Mouse (Mus musculus) stomach, embryonic 15.5 days (tissue): ENCODE measurements around the gene Ugt1a8. TPM values are rescaled to one million over a fixed set of nuclear protein-coding genes. Genes with fewer than 3 reads are reported as not detected.
"Not testable (repeated sequence)": the region's sequence is repeated elsewhere in the genome, so short reads cannot be mapped to it uniquely, and the experiment has no call there.

Experiments
- ATAC-seq: fragments of 200-750 bp; cut with Nextera tagmentation; 2 replicates; pipeline ENCODE4 v1.8.0; 2017; ENCODE audit warnings: low read depth, moderate number of reproducible peaks, moderate TSS enrichment; ENCODE audit not compliant: insufficient read depth, low FRiP score
- H3K27ac ChIP-seq: fragments of 300-500 bp; sonication (generic); 2 replicates; pipeline ENCODE4 v1.5.1; 2015; ENCODE audit warnings: mild to moderate bottlenecking, inconsistent platforms
- H3K27me3 ChIP-seq: fragments of 300-500 bp; sonication (generic); replicated peaks from 2 replicates; pipeline ENCODE4 v1.6.1; 2015; ENCODE audit warnings: inconsistent platforms
- H3K36me3 ChIP-seq: fragments of 300-500 bp; sonication (generic); 2 replicates; pipeline ENCODE4 v1.6.1; 2015; ENCODE audit warnings: inconsistent platforms
- H3K4me1 ChIP-seq: fragments of 300-500 bp; sonication (generic); 2 replicates; pipeline ENCODE4 v1.6.1; 2015; ENCODE audit warnings: inconsistent platforms
- H3K4me2 ChIP-seq: fragments of 300-500 bp; sonication (generic); 2 replicates; pipeline ENCODE4 v1.6.1; 2015; ENCODE audit warnings: mild to moderate bottlenecking, inconsistent platforms
- H3K4me3 ChIP-seq: fragments of 300-500 bp; sonication (generic); replicated peaks from 2 replicates; pipeline ENCODE4 v1.5.1; 2015; ENCODE audit warnings: inconsistent platforms
- H3K9ac ChIP-seq: fragments of 300-500 bp; sonication (generic); 2 replicates; pipeline ENCODE4 v1.6.1; 2015; ENCODE audit warnings: inconsistent platforms
- H3K9me3 ChIP-seq: fragments of 300-500 bp; sonication (generic); 2 replicates; pipeline ENCODE4 v1.6.1; 2016; ENCODE audit warnings: inconsistent platforms
- WGBS: fragments of 180-500 bp; shearing (Covaris S2); methylation state at CpG from one replicate; pipeline ENCODE4 v1.1.7; 2015; 5-methylcytosine and 5-hydroxymethylcytosine counted together
- polyA plus RNA-seq: library from polyadenylated mRNA; unstranded; fragments of >200 nt; fragmentation: Nextera tagmentation; extraction: Ambion mirVana; gene quantifications from 2 replicates; pipeline ENCODE4 v1.2.1, GENCODE M21; 2015

Gene Ugt1a8
- polyA plus RNA-seq, 1 experiment from 2014 or later: not detected

DNA sequence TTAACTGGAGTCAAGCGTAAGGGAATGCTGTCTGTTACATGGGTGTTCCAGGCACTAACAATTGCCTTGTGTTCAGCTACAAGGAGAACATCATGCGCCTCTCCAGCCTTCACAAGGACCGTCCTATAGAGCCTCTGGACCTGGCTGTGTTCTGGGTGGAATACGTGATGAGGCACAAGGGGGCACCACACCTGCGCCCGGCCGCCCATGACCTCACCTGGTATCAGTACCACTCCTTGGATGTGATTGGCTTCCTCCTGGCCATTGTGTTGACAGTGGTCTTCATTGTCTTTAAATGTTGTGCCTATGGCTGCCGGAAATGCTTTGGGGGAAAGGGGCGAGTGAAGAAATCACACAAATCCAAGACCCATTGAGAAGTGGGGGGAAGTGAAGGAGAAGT is 130.4 kb downstream of the Ugt1a8 start:
- no peak for ATAC-seq

DNA sequence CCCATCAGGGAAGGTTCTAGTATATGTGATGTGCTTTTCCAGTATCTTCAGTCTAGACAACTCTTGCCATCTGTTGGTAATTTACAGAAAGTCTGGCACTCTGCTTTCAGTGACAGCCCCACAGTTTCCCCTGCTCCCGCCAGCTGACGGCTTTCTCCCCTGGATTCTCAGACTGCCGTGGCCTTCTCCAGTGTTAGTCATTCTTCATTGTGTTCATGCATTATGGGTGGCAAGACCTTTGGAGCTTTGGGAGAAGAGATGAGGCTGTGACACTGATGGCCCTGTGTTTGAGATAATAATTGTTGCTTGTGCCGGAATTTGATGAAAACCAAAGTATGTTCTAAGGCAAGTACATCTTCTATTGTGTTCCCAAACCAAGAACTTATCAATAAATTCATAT is 131.0 kb downstream of the Ugt1a8 start:
- 50% methylated on average over 4 of the region's 4 CpGs for WGBS
- H3K4me1 ChIP-seq: no peaks in the 10 kb centered on the region
- H3K9ac ChIP-seq: no peak overlapping the region
- no peak overlapping the region for H3K4me2 ChIP-seq
- no peak for ATAC-seq
- no peak overlapping the region for H3K4me3 ChIP-seq
- H3K27ac ChIP-seq: no peak overlapping the region
- H3K27me3 ChIP-seq: no peaks in the 10 kb centered on the region
- no peaks in the 10 kb centered on the region for H3K36me3 ChIP-seq
- peaks cover 12% of the 10 kb centered on the region for H3K9me3 ChIP-seq

More for the DNA sequence above, 130.4 kb downstream of the Ugt1a8 start:
- H3K9ac ChIP-seq: no peak overlapping the region
- WGBS: 74% methylated on average over 9 of the region's 9 CpGs
- no peak overlapping the region for H3K4me2 ChIP-seq
- no peaks in the 10 kb centered on the region for H3K4me1 ChIP-seq
- no peaks in the 10 kb centered on the region for H3K27me3 ChIP-seq
- H3K9me3 ChIP-seq: peaks cover 16% of the 10 kb centered on the region
- no peak overlapping the region for H3K4me3 ChIP-seq
- no peaks in the 10 kb centered on the region for H3K36me3 ChIP-seq
- H3K27ac ChIP-seq: no peak overlapping the region

- Histone ChIP-seq H3K4me3 (no peak overlapping the region), H3K27me3 (no peaks in the 10 kb centered on the region), H3K4me1 (no peaks in the 10 kb centered on the region), H3K27ac (no peak overlapping the region), H3K4me2 (no peak overlapping the region), H3K9ac (no peak overlapping the region), H3K36me3 (no peaks in the 10 kb centered on the region), H3K9me3 (peaks cover 12% of the 10 kb centered on the region)
- 15% methylated on average over 1 of the region's 1 CpGs for WGBS
- ATAC-seq: no peak
These were observed 131.4 kb downstream of the Ugt1a8 start for GRCm38 (mm10) chr1:88219054-88219453.

GRCm38 (mm10) chr1:88220336-88220735 is 132.7 kb downstream of the Ugt1a8 start:
- Histone ChIP-seq H3K4me2 (no peak overlapping the region), H3K9me3 (peaks cover 12% of the 10 kb centered on the region), H3K36me3 (no peaks in the 10 kb centered on the region), H3K4me3 (no peak overlapping the region), H3K27ac (no peak overlapping the region), H3K27me3 (no peaks in the 10 kb centered on the region), H3K9ac (no peak overlapping the region), H3K4me1 (no peaks in the 10 kb centered on the region)
- ATAC-seq: no peak

GRCm38 (mm10) chr1:88222216-88222615 is 134.6 kb downstream of the Ugt1a8 start:
- no peak for ATAC-seq
- Histone ChIP-seq H3K27ac (no peak overlapping the region), H3K4me1 (no peaks in the 10 kb centered on the region), H3K4me3 (no peak overlapping the region), H3K4me2 (no peak overlapping the region), H3K36me3 (no peaks in the 10 kb centered on the region), H3K9me3 (peaks cover 13% of the 10 kb centered on the region; the same call in 1 of the 2 replicates), H3K27me3 (no peaks in the 10 kb centered on the region), H3K9ac (no peak overlapping the region)
- WGBS: 46% methylated on average over 2 of the region's 2 CpGs

DNA sequence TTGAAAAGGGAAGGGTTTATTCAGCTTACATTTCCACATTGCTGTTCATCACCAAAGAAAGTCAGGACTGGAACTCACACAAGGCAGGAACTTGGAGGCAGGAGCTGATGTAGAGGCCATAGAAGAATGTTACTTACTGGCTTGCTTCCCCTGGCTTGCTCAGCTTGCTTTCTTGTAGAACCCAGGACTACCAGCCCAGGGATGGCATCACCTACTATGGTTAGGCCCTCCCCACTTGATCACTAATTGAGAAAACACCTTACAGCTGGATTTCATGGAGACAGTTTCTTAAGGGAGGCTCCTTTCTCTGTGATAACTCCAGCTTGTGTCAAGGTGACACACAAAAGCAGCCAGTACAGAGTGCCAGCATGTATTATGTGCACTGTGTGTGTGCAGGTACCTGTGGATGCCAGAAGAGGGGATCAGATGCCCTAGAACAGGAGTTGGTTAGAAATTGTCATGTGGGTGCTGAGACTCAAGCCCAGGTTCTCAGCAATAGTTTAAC is 135.4 kb downstream of the Ugt1a8 start:
- ATAC-seq: not testable (repeated sequence)

GRCm38 (mm10) chr1:88223591-88223990 is 136.0 kb downstream of the Ugt1a8 start:
- WGBS: 46% methylated on average over 1 of the region's 1 CpGs
- Histone ChIP-seq H3K4me2 (no peak overlapping the region), H3K27ac (no peak overlapping the region), H3K27me3 (no peaks in the 10 kb centered on the region), H3K9ac (no peak overlapping the region), H3K4me3 (no peak overlapping the region), H3K4me1 (no peaks in the 10 kb centered on the region), H3K9me3 (peaks cover 8% of the 10 kb centered on the region), H3K36me3 (no peaks in the 10 kb centered on the region)
- ATAC-seq: no peak

More for the DNA sequence above, 135.4 kb downstream of the Ugt1a8 start:
- H3K4me3 ChIP-seq, H3K36me3 ChIP-seq, H3K9me3 ChIP-seq, H3K9ac ChIP-seq, H3K4me1 ChIP-seq, H3K27me3 ChIP-seq, H3K27ac ChIP-seq, H3K4me2 ChIP-seq: not testable (repeated sequence)

DNA sequence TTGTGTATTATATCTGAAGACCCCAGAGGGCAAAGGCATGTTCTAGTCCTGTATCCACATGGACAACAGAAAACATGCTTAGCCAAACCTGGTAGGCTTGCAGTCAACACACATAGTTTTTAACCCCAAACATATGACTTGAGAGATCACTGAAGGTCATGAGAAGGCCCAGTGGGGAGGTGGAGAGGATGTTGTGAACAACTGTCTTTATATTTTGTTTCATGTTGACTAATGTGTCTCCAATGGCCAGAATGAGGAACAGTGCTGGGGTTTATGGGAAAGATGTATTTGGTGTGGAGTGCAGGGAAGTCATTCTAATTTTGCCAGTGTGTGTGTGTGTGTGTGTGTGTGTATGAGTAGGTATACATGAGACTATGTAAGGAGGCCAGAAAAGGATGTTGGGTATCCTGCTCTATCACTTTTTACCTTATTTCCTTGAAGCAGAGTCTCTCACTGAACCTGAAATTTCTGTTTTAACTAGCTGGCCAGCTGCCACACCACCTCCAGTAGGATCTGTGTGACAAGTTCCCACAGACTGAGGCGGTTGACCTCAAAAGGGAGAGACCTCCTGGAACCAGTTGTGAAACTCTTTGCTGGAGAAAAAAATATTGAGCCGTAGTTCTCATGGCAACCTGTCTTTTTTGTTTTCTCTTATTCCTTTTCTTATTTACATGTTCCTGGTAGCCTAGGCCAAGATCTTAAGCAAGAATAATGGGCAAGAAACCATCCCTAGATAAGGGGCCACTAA is 136.6 kb downstream of the Ugt1a8 start:
- H3K4me2 ChIP-seq: no peak overlapping the region
- H3K27ac ChIP-seq: no peak overlapping the region
- peaks cover 8% of the 10 kb centered on the region for H3K9me3 ChIP-seq
- H3K36me3 ChIP-seq: no peaks in the 10 kb centered on the region
- H3K27me3 ChIP-seq: no peaks in the 10 kb centered on the region
- 61% methylated on average over 2 of the region's 2 CpGs for WGBS
- ATAC-seq: no peak
- H3K4me1 ChIP-seq: no peaks in the 10 kb centered on the region
- no peak overlapping the region for H3K9ac ChIP-seq
- H3K4me3 ChIP-seq: no peak overlapping the region

DNA sequence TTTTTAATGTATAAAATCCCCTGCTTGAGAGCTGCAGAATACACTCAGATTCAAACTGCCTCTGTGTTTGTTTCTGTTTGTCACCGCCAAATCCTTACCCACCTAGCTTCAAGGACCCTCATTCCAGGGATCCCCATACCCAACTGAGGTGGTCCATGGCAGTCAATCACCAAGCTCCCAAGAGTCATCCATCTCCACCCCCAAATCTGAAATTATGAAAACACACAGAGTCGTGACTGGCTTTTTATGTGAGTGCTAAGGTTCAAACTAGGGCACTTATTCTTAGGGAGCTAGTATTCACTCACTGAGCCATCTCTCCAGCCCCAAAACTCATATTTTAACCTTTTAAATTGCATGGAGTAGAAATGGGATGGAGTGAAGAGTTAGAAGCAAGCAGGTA is 137.7 kb downstream of the Ugt1a8 start:
- H3K27me3 ChIP-seq, H3K4me3 ChIP-seq, H3K4me1 ChIP-seq, H3K9ac ChIP-seq, H3K27ac ChIP-seq, H3K36me3 ChIP-seq, H3K4me2 ChIP-seq, H3K9me3 ChIP-seq, ATAC-seq: not testable (repeated sequence)
- 31% methylated on average over 2 of the region's 2 CpGs for WGBS

GRCm38 (mm10) chr1:88225741-88226140 is 138.1 kb downstream of the Ugt1a8 start:
- H3K27ac ChIP-seq: no peak overlapping the region
- H3K27me3 ChIP-seq: no peaks in the 10 kb centered on the region
- no peaks in the 10 kb centered on the region for H3K4me1 ChIP-seq
- no peaks in the 10 kb centered on the region for H3K36me3 ChIP-seq
- no peak for ATAC-seq
- H3K9ac ChIP-seq: no peak overlapping the region
- peaks cover 8% of the 10 kb centered on the region for H3K9me3 ChIP-seq
- H3K4me3 ChIP-seq: no peak overlapping the region
- H3K4me2 ChIP-seq: no peak overlapping the region

GRCm38 (mm10) chr1:88226670-88227379 is 139.2 kb downstream of the Ugt1a8 start, which contains the start of gene Mroh2a:
Mroh2a (plus strand) TSS chr1:88226986.
- Histone ChIP-seq H3K4me2 (no peak within 1 kb of the TSS), H3K27ac (no peak within 1 kb of the TSS), H3K4me1 (no peaks in the 10 kb centered on the region), H3K9me3 (peaks cover 8% of the 10 kb centered on the region), H3K4me3 (no peak within 1 kb of the TSS), H3K27me3 (no peaks in the 10 kb centered on the region), H3K36me3 (no peaks in the 10 kb centered on the region), H3K9ac (no peak within 1 kb of the TSS)
- WGBS: 52% methylated on average over 5 of the region's 5 CpGs
- ATAC-seq: no peak

DNA sequence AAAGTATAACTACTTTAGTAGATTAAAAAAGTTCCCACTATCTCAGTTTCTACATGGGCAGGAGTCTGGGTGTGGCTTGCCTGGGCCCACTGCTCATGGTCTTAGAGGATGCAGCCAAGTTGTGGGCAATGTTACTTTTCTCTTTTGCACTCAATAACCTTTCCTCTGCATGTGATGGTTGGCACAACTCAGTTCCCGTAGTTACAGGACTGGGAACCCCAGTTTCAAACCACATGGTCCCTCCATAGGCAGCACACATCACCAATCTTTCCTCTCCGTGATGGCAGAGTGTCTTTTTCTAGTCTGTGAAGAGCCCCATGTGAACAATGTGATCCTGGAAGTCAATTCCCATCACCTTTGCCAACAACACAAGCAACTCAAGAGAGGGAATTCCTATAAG is 139.9 kb downstream of the Ugt1a8 start:
- Histone ChIP-seq H3K4me1 (no peaks in the 10 kb centered on the region), H3K27ac (no peak overlapping the region), H3K27me3 (no peaks in the 10 kb centered on the region), H3K9me3 (peaks cover 8% of the 10 kb centered on the region), H3K9ac (no peak overlapping the region), H3K36me3 (no peaks in the 10 kb centered on the region), H3K4me2 (no peak overlapping the region), H3K4me3 (no peak overlapping the region)
- ATAC-seq: no peak
- 53% methylated on average over 2 of the region's 2 CpGs for WGBS
